Comparison of ENCODE assay signal across 1 mouse cellular context in genomic region chr5:146607816-146608215, GRCm38 (mm10).
TF ChIP-seq lines count a peak whose summit lies in the region.

No protein-coding gene starts in this region.

TF ChIP-seq in CH12.LX, 34 proteins besides CTCF, POLR2A, EP300 and RAD21 (continued from another document):
- TF ChIP-seq CHD2 (IDR thresholded peaks at IDR 0.05; ENCODE audit: low read length) (peak; percentile 35; the same call in 1 of the 2 replicates), USF2 (conservative IDR thresholded peaks at IDR 0.05; ENCODE audit: low read depth, low read length) (no peak), ZMIZ1 (IDR thresholded peaks at IDR 0.05; ENCODE audit: low read depth, low read length) (no peak), SMC3 (IDR thresholded peaks at IDR 0.05; ENCODE audit: low read depth, low read length) (no peak), IRF4 (IDR thresholded peaks at IDR 0.05; ENCODE audit: low read depth, low read length) (peak; percentile 57), JUND (conservative IDR thresholded peaks at IDR 0.05; ENCODE audit: low read depth, low read length) (no peak), TCF12 (IDR thresholded peaks at IDR 0.05; ENCODE audit: low read depth, low read length) (peak; percentile 97), ELF1 (IDR thresholded peaks at IDR 0.05; ENCODE audit: low read depth, low read length) (no peak), ETS1 (conservative IDR thresholded peaks at IDR 0.05; ENCODE audit: low read depth, low read length) (peak; percentile 73), KAT2A (IDR thresholded peaks at IDR 0.05; ENCODE audit: insufficient replicate concordance, low read length) (0 out of 2 replicates have a peak, but pooled peaks have one; percentile 47), MAZ (IDR thresholded peaks at IDR 0.05; ENCODE audit: low read depth, low read length) (no peak), ZC3H11A (IDR thresholded peaks at IDR 0.05; ENCODE audit: low read depth, low read length) (no peak), E2F4 (IDR thresholded peaks at IDR 0.05; ENCODE audit: insufficient replicate concordance, low read depth, low read length) (no peak), MEF2A (IDR thresholded peaks at IDR 0.05; ENCODE audit: borderline replicate concordance, low read depth, low read length) (peak; percentile 80; the same call in 1 of the 2 replicates)
